Mouse (Mus musculus) cerebral cortex, adult 2 months (tissue): ENCODE results near the gene Daam2.

Experiments
- WGBS: fragments of 180-500 bp; shearing (Covaris S2); methylation state at CpG from one replicate; pipeline ENCODE4 v1.1.7; 2018; 5-methylcytosine and 5-hydroxymethylcytosine counted together

Gene Daam2

DNA sequence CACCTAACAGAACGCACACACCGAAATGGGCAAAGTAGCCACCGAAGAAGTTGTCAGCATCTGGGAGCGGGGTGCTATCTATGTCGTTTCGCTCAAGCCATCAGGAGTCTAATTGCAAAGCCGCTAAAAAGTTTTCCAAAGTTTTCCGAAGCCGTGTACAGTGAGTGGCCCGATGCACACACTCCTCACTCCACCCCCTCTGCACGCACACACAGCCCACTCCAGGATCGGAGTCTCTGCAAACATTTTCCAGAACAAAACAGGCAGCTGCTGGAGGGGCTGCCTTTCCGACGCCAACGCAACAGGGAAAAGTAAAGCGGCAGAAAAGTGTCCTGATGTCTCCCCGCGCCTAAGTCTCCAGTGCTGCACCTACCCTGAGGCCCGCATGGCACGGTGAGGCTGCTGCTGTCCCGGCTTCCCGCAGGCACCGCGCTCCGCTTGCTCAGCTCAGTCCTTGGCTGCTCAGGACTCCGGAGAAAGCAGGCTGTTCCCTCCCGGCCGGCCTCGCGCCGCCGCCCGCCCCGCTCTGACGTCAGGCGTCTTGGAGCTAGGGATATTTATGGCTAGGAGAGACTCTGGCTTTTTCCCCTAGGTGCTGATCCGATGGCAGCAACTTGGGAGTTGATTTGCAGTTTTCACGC lies at the start of gene Daam2:
TSS of gene Daam2 (minus strand) at position 514 of the 641 bp plus-strand sequence.
- 3% methylated on average over 38 of the region's 38 CpGs for WGBS

- WGBS = 66% methylated on average over 8 of the region's 8 CpGs
Measured at GRCm38 (mm10) chr17:49610296-49610695, 46.2 kb upstream of the Daam2 start.

DNA sequence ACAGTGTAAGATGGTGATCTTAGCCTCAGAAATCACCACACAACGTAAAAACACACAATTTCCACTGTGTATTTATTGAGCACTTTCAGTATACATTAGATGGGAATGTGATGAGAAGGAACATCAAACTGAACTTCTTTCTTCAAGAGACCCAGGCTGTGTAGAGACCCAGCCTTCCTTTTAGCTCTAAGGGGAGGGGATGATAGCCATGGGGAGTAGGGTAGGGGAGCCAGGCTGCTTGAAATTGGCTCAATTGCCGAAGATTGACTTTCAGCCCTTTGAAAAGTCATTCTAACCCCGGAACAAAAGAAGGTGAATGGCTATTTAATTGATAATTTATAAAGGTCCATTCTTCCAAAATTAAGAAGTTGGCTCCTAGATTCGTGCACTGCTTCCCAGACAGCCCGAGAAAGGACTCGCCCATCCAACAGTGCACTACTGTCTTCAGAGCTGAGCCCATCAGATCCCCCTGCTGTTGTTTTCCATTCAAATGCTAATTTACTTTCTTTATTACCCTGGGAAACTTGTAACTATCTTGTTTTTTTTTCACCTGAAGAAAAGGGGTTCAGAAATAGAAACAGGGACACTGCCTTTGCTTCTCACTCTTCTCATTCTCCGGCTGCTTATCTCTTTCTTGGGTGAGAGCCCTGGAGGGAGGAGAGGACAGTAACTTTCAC lies 43.3 kb upstream of the Daam2 start:
- 48% methylated on average over 7 of the region's 7 CpGs for WGBS

DNA sequence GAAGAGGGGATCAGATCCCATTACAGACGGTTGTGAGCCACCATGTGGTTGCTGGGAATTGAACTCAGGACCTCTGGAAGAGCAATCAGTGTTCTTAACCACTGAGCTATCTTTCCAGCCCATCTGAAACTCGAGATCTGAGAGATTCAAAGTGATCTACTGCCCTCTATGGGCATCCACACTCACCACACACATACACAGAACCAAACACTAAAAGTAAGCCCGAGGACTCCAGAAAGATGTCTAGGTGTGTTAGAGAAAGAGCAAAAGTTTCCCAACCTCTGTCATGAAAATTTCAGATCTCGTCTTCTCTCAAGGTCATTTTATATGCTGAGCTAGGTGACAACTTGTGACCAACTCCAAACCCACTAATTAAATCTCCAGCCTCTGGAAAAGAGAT lies 41.3 kb upstream of the Daam2 start:
- 79% methylated on average over 4 of the region's 4 CpGs for WGBS

DNA sequence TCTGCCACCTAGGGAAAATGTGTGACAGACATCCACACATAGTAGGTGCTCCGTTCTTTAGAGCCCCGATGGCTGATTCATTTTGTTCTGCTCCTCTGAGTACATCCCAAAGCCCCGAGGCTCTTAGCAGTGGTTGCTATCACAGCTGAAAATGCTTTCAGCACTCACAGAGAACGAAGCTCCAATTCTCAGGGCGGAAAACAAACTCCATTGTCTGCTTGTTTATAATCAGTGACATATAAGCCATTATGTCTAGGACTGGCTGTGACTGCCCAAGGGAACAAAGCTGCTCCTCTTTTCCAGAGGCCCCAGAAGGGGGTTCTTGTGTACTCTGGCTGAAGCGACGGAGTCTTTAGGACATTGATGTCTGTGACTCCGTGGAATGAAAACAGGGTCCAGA lies 25.9 kb upstream of the Daam2 start:
- WGBS = 56% methylated on average over 8 of the region's 8 CpGs

GRCm38 (mm10) chr17:49582471-49582870 lies 18.3 kb upstream of the Daam2 start:
- 81% methylated on average over 11 of the region's 11 CpGs for WGBS

- 95% methylated on average over 3 of the region's 3 CpGs for WGBS
Measured at GRCm38 (mm10) chr17:49577321-49577720, 13.2 kb upstream of the Daam2 start.

- WGBS = 93% methylated on average over 8 of the region's 8 CpGs
Measured at GRCm38 (mm10) chr17:49568717-49569116, 4.6 kb upstream of the Daam2 start.

GRCm38 (mm10) chr17:49564489-49564888 lies 346 bp upstream of the Daam2 start:
- 26% methylated on average over 3 of the region's 3 CpGs for WGBS

GRCm38 (mm10) chr17:49563416-49563780 lies 745 bp downstream of the Daam2 start:
- WGBS = 33% methylated on average over 4 of the region's 4 CpGs

- 19% methylated on average over 5 of the region's 5 CpGs for WGBS
Measured at GRCm38 (mm10) chr17:49562701-49563415, 1.3 kb downstream of the Daam2 start.

DNA sequence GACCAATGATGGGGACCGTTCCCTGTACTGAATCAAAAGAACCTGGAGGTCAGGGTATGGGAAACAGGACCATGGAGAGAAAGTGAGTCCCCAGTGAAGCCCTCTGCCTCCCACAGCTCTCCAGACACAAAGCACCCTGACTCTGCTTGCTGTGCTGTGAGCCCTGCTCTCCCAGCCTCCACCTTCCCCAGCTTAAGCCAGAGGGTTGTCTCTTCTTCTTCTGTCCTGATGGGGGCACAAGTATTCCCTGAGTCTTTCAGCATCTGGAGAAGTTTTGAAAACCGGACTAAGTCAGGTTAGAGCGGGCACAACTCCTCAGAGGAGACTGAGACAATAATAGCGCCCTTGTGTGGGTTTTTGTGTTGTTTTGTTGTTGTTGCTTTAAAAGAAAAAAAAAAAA lies 2.2 kb downstream of the Daam2 start:
- WGBS = 49% methylated on average over 4 of the region's 4 CpGs

- 61% methylated on average over 5 of the region's 5 CpGs for WGBS
Measured at GRCm38 (mm10) chr17:49559786-49560289, 4.3 kb downstream of the Daam2 start.

GRCm38 (mm10) chr17:49556169-49556568 lies 8.0 kb downstream of the Daam2 start:
- WGBS = 88% methylated on average over 3 of the region's 3 CpGs

GRCm38 (mm10) chr17:49551991-49552390 lies 12.2 kb downstream of the Daam2 start:
- WGBS = 66% methylated on average over 7 of the region's 7 CpGs

DNA sequence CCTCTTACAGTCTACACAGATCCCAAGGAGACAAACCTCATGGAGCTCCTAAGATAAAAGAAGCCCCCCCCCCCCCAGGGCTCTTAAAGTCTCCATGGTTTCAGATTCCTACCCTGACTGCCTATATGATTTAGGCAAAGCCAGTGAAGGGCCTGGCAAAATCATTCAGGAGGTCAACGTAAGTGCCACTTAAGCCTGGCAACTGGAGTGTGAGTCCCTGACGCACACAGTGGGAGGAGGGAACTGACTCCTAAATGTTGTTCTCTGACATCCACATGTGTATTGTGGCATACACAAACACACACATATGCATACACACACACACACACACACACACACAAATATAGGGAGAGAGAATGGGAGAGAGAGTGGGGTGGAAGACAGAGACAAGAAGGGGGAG lies 12.7 kb downstream of the Daam2 start:
- WGBS = 84% methylated on average over 2 of the region's 2 CpGs

DNA sequence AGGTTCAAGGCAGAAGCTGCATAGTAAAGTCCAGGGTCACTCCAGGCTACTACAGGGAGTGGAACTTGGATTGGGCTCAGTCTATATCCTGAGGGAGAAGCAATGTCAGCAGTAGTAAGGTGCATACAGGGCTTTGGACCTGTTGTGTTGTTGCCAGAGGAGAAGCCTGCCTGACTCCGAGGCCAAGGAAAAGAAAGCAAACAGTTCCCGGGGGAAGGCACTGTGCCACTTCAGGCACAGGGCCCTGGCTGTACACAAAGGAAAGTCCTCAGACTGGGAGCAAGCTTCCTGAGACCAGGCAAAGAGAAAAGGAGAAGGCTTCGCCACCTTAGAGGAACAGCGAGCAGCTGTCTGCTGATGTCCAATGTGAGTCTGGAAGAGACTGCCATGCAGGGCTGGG lies 18.1 kb downstream of the Daam2 start:
- 60% methylated on average over 4 of the region's 4 CpGs for WGBS

DNA sequence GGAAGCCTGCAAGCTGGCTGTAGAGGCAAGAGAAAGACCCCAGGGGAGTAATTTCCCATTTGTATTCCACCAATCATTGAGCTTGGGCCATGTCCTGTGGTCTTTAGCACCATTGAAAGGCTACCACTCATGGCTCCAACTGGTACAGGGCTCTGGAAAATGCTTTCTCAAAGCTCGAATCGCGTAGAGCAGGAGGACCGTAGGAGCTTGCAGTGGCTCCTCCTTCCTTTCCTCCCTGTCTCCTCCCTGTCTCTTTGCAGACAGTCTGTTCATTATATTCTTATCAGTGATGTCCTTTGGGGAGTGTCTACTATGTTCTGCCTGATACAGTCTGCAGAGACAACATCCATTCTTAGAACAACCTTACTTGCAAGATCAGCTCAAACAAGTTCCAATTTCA lies 18.7 kb downstream of the Daam2 start:
- 73% methylated on average over 4 of the region's 4 CpGs for WGBS

DNA sequence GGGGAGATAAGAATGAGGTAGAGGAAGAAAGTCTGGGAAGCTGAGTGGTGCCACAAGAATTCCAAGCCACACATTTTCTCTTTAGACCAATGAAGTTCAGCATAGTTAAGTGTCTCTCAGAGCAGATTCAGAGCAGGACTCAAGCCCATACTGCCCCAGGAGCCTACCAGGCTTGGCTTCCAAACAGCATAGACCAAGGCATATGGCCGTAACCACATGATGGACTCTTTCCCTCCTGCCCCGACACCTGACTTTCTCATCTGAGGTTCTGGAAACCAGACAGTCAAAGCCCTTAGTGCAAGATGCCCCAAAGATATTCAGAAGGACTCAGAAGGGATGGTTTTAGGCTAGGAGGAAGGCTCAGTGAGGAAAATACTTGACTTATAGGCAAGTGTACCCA lies 19.6 kb downstream of the Daam2 start:
- WGBS = 95% methylated on average over 2 of the region's 2 CpGs

- 83% methylated on average over 14 of the region's 14 CpGs for WGBS
Measured at GRCm38 (mm10) chr17:49540706-49541105, 23.4 kb downstream of the Daam2 start.

DNA sequence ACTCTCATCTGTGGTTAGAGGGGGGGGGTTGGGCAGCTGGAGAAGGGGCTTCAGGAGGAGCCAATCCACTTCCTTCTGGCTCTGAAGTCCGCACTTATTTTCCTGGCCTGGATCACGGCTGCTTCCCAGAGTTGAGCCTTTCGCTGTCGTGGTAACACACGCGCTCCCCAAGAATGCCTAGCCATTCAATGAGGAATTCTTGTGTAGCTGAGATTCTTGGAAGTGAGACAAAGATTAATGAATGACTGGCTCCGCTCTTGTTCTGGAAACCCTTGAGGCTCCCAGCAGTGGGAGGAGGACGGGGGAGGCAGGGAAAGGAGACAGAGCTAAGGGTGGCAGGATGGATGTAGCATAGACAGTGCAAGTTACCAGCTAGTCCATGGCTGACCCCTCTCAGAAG lies 24.9 kb downstream of the Daam2 start:
- 24% methylated on average over 8 of the region's 8 CpGs for WGBS

DNA sequence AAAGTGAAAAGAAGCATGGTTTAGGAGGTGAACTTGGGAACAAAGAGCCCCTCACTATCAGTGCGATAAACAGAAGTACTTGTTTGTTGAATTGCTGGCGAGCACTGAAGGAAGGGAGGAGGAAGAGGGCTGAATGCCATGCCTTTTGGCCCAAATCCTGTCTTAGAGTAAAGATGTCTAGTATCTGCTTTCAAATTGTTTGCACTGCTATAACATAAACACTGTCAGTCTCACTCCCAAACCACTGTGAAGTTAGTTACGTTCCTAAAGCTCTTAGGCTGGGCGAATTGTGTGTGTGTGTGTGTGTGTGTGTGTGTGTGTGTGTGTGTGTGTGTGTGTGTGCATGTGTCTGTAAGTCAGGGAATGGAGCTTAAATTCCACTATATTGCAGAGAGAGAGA lies 28.6 kb downstream of the Daam2 start:
- 51% methylated on average over 4 of the region's 4 CpGs for WGBS

DNA sequence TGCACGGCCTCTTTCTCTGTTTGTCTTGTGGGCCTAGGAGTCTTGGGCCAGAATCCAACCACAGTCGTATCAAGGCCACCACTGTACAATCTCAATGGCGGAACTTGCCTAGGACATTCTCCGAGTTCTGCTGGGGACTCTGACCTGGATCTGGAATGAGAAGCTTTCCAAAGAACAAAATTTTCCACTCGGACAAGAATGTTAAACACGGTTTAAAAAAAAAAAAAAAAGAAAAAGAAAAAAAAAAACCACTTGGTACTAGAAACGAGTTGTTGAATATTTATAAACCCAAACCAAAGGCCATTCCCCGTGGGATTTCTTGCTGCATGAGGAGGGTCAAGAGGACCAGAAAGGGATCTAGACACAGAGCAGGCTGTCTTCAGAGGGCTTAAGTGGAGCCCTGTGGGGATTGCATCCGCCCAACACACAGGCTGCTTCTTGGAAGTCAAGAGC lies 29.9 kb downstream of the Daam2 start:
- WGBS = 60% methylated on average over 9 of the region's 9 CpGs
